7 mouse cellular contexts compared by ENCODE assay signal in genomic region chr1:91802406-91803121, GRCm38 (mm10). TPM values are rescaled to one million over a fixed set of nuclear protein-coding genes. Genes with fewer than 3 reads are reported as not detected.
DNase-seq lines count a peak whose midpoint lies in the region; ATAC-seq and TF ChIP-seq lines count a peak whose summit lies in the region.

No protein-coding gene starts in this region.

- peak overlapping the region; percentile 94 for H3K4me2 ChIP-seq in lung, embryonic 16.5 days (ENCODE audit: low read depth, low read length)
- peak overlapping the region; percentile 94 for H3K4me2 ChIP-seq in limb, embryonic 13.5 days (replicated peaks)

- ATAC-seq in lung, embryonic 16.5 days (ENCODE audit: low read depth), result no peak
- ATAC-seq in limb, embryonic 13.5 days (ENCODE audit: low FRiP score, low read depth), result no peak

- H3K27me3 ChIP-seq in lung, embryonic 16.5 days (ENCODE audit: control insufficient read depth, insufficient read depth, low read depth, low read length), result peaks cover 42% of the 10 kb centered on the region
- H3K27me3 ChIP-seq in limb, embryonic 13.5 days, result peaks cover 39% of the 10 kb centered on the region

- H3K4me3 ChIP-seq in lung, embryonic 16.5 days (ENCODE audit: low read length), result peak overlapping the region; percentile 63
- peak overlapping the region; percentile 96 for H3K4me3 ChIP-seq in embryonic fibroblast, embryonic 13.5 days (ENCODE audit: insufficient read depth, low read length)
- peak overlapping the region; percentile 70 for H3K4me3 ChIP-seq in limb, embryonic 13.5 days

- DNase-seq in lung, postnatal 14 days, result no peak
- DNase-seq in cerebellum, adult 8-10 months, result no peak
- DNase-seq in cerebellum, adult 11 months, result no peak
- DNase-seq in T-cell, adult 2 months (ENCODE audit: low spot score), result no peak

- TF ChIP-seq CTCF in embryonic fibroblast, embryonic 13.5 days (IDR thresholded peaks at IDR 0.05; ENCODE audit: borderline replicate concordance, insufficient read depth, low read length), result no peak

- peak overlapping the region; percentile 62 for H3K9ac ChIP-seq in lung, embryonic 16.5 days (ENCODE audit: low read length)
- H3K9ac ChIP-seq in limb, embryonic 13.5 days, result peak overlapping the region; percentile 88

- H3K36me3 ChIP-seq in lung, embryonic 16.5 days (ENCODE audit: control insufficient read depth, insufficient read depth, low read length), result no peaks in the 10 kb centered on the region
- H3K36me3 ChIP-seq in limb, embryonic 13.5 days, result no peaks in the 10 kb centered on the region

- WGBS in lung, embryonic 16.5 days, result 5% methylated on average over 30 of the region's 30 CpGs
- 6% methylated on average over 30 of the region's 30 CpGs for WGBS in limb, embryonic 13.5 days

- no peaks in the 10 kb centered on the region for H3K9me3 ChIP-seq in lung, embryonic 16.5 days (ENCODE audit: control insufficient read depth, low read length)
- no peaks in the 10 kb centered on the region for H3K9me3 ChIP-seq in limb, embryonic 13.5 days

- H3K27ac ChIP-seq in lung, embryonic 16.5 days (ENCODE audit: low read length), result no peak overlapping the region
- H3K27ac ChIP-seq in embryonic fibroblast, embryonic 13.5 days (ENCODE audit: insufficient read depth, low read length), result peak overlapping the region; percentile 90
- peak overlapping the region; percentile 94; the same call in 1 of the 2 replicates for H3K27ac ChIP-seq in limb, embryonic 13.5 days

- H3K4me1 ChIP-seq in lung, embryonic 16.5 days (replicated peaks; ENCODE audit: control insufficient read depth, insufficient read depth, low read length), result peaks cover 9% of the 10 kb centered on the region; the same call in 1 of the 2 replicates
- peaks cover 6% of the 10 kb centered on the region; the same call in 1 of the 2 replicates for H3K4me1 ChIP-seq in embryonic fibroblast, embryonic 13.5 days (ENCODE audit: control insufficient read depth, insufficient read depth, low read length)
- peaks cover 61% of the 10 kb centered on the region for H3K4me1 ChIP-seq in limb, embryonic 13.5 days

- TF ChIP-seq POLR2A in embryonic fibroblast, embryonic 13.5 days (IDR thresholded peaks at IDR 0.05; ENCODE audit: low read depth, low read length), result no peak

RNA-seq across cellular contexts. Expression of gene Twist2, which starts 1.3 kb away (rescaled TPM):
- 6.8 and 7.2 TPM in 2 replicates for polyA plus RNA-seq in lung, embryonic 16.5 days (2015; fragmentation: Nextera tagmentation; extraction: Ambion mirVana)
- 57.2 and 67.7 TPM in 2 replicates for polyA plus RNA-seq in embryonic fibroblast, embryonic 13.5 days (2011; ENCODE audit: insufficient read length, low read depth, missing spikeins)
- 59.2 and 63.3 TPM in 2 replicates for polyA plus RNA-seq in limb, embryonic 13.5 days (2015; fragmentation: Nextera tagmentation; extraction: Ambion mirVana)
